Mouse (Mus musculus) erythroid progenitor cell, adult 5-6 weeks (primary cell): Measurements from ENCODE around the gene Arhgap28. TPM values are rescaled to one million over a fixed set of nuclear protein-coding genes. Genes with fewer than 3 reads are reported as not detected.

Source experiments
- ATAC-seq: replicated peaks from 2 replicates; pipeline ENCODE4 v1.8.0; 2016; ENCODE audit warnings: moderate number of reproducible peaks, mild to moderate bottlenecking, moderate TSS enrichment, inconsistent platforms; ENCODE audit not compliant: poor library complexity, low FRiP score, severe bottlenecking
- total RNA-seq, 2 experiments: library from RNA; stranded (forward) in 1 of 2; stranded (reverse) in 1 of 2; fragments of 150-400 nt in 1 of 2; fragments of 186-747, 209-891 nt in 1 of 2; gene quantifications; 2 replicates each; pipeline versions ENCODE4 v1.2.3 to v1.2.4; 2015 to 2017; ENCODE audit warnings: low replicate concordance in 2 of 2

Arhgap28 gene
- total RNA-seq, 2 experiments from 2014 or later, result not detected

- ATAC-seq, result no peak
Measured at GRCm38 (mm10) chr17:67816916-67817315, 187.0 kb downstream of the Arhgap28 start.

GRCm38 (mm10) chr17:67815720-67816119, 188.2 kb downstream of the Arhgap28 start:
- ATAC-seq, result no peak

- ATAC-seq, result no peak
Measured at GRCm38 (mm10) chr17:67813666-67814065, 190.3 kb downstream of the Arhgap28 start.

- no peak for ATAC-seq
Measured at GRCm38 (mm10) chr17:67809171-67809570, 194.7 kb downstream of the Arhgap28 start.
